Mouse (Mus musculus): ENCODE data around the gene Nat9. TPM values are rescaled to one million over a fixed set of nuclear protein-coding genes. Genes with fewer than 3 reads are reported as not detected.

The Nat9 gene
- polyA plus RNA-seq, 1 experiment from 2014 or later: 13.8 TPM

- no peaks in the 10 kb centered on the region for H3K36me3 ChIP-seq
- no peak overlapping the region for H3K4me2 ChIP-seq
- no peak overlapping the region for H3K4me3 ChIP-seq
- H3K9me3 ChIP-seq: no peaks in the 10 kb centered on the region
- peaks cover 91% of the 10 kb centered on the region for H3K4me1 ChIP-seq
- 0 out of 2 replicates have a peak overlapping the region, but pooled peaks have one; percentile 29 for H3K9ac ChIP-seq
- H3K27ac ChIP-seq (replicated peaks): peak overlapping the region; percentile 58
- WGBS: 41% methylated on average over 14 of the region's 14 CpGs
- H3K27me3 ChIP-seq (replicated peaks): peaks cover 23% of the 10 kb centered on the region; the same call in 1 of the 2 replicates
- ATAC-seq (ENCODE audit: extremely low read depth, insufficient number of reproducible peaks, low FRiP score, low TSS enrichment): no peak
Observed at GRCm38 (mm10) chr11:115226811-115227491, 39.3 kb upstream of the Nat9 start.

- ATAC-seq (ENCODE audit: extremely low read depth, insufficient number of reproducible peaks, low FRiP score, low TSS enrichment): no peak
- 78% methylated on average over 6 of the region's 6 CpGs for WGBS
- Histone ChIP-seq H3K9ac (no peak overlapping the region), H3K9me3 (no peaks in the 10 kb centered on the region), H3K36me3 (no peaks in the 10 kb centered on the region), H3K27ac (replicated peaks) (no peak overlapping the region), H3K4me1 (peaks cover 95% of the 10 kb centered on the region), H3K4me3 (no peak overlapping the region), H3K27me3 (replicated peaks) (0 out of 2 replicates have a peak, but pooled peaks cover 10% of the 10 kb centered on the region), H3K4me2 (no peak overlapping the region)
Observed at GRCm38 (mm10) chr11:115225301-115225700, 37.6 kb upstream of the Nat9 start.

DNA sequence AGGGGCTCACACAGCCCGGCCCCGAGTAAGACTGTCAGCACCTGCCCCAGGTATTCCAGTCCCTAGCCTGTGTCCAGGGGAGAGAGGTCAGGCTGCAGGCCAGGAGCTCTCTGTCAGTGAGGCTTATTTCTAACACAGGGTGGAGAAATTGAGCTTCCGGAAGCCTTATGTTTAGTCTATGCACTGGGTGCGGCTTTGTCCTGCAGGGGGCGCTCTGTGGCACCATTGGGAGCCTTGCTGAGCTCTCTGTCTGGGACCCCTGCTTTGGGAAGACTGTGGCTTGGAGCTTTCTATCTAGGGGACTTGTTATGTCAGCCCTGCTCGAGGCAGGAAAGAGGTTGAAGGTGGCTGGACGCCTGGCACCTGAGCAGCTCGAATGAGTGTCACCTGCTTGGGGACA lies 37.2 kb upstream of the Nat9 start:
- Histone ChIP-seq H3K27ac (replicated peaks) (no peak overlapping the region), H3K9ac (no peak overlapping the region), H3K36me3 (no peaks in the 10 kb centered on the region), H3K9me3 (no peaks in the 10 kb centered on the region), H3K4me3 (no peak overlapping the region), H3K27me3 (replicated peaks) (0 out of 2 replicates have a peak, but pooled peaks cover 8% of the 10 kb centered on the region), H3K4me2 (no peak overlapping the region), H3K4me1 (peaks cover 95% of the 10 kb centered on the region)
- no peak for ATAC-seq (ENCODE audit: extremely low read depth, insufficient number of reproducible peaks, low FRiP score, low TSS enrichment)
- WGBS: 35% methylated on average over 8 of the region's 8 CpGs

- Histone ChIP-seq H3K27me3 (replicated peaks) (0 out of 2 replicates have a peak, but pooled peaks cover 2% of the 10 kb centered on the region), H3K4me2 (0 out of 2 replicates have a peak overlapping the region, but pooled peaks have one; percentile 58), H3K27ac (replicated peaks) (peak overlapping the region; percentile 93), H3K9me3 (no peaks in the 10 kb centered on the region), H3K36me3 (no peaks in the 10 kb centered on the region), H3K9ac (peak overlapping the region; percentile 17), H3K4me1 (peaks cover 95% of the 10 kb centered on the region), H3K4me3 (no peak overlapping the region)
- no peak for ATAC-seq (ENCODE audit: extremely low read depth, insufficient number of reproducible peaks, low FRiP score, low TSS enrichment)
- WGBS: 19% methylated on average over 6 of the region's 6 CpGs
Observed at GRCm38 (mm10) chr11:115223877-115224276, 36.2 kb upstream of the Nat9 start.

DNA sequence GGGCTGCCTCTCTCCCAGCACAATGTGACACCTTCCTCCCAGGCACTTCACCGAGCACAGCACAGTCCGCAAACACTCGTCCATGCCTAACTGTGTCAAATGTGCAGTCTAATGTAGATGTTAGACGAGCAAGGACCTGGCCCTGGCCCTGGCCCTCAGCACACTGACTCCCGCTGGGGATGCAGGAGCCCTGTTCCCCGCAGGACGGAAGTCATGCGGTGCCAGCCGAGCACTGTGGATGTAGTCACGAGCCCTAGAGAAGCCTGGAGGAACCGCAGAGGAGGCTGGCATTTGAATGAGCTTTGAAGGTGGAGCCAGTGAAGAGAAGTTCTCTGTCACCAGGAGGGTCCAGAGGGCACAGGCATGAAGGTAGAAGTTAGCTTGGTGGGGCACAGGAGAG lies 35.8 kb upstream of the Nat9 start:
- no peaks in the 10 kb centered on the region for H3K36me3 ChIP-seq
- H3K9me3 ChIP-seq: no peaks in the 10 kb centered on the region
- H3K9ac ChIP-seq: peak overlapping the region; percentile 17
- WGBS: 41% methylated on average over 11 of the region's 11 CpGs
- peak overlapping the region; percentile 93 for H3K27ac ChIP-seq (replicated peaks)
- ATAC-seq (ENCODE audit: extremely low read depth, insufficient number of reproducible peaks, low FRiP score, low TSS enrichment): no peak
- peak overlapping the region; percentile 58; the same call in 1 of the 2 replicates for H3K4me2 ChIP-seq
- peaks cover 95% of the 10 kb centered on the region for H3K4me1 ChIP-seq
- no peak overlapping the region for H3K4me3 ChIP-seq
- H3K27me3 ChIP-seq (replicated peaks): peaks cover 1% of the 10 kb centered on the region

- peak; percentile 14; the same call in 1 of the 2 replicates for ATAC-seq (ENCODE audit: extremely low read depth, insufficient number of reproducible peaks, low FRiP score, low TSS enrichment)
- H3K9ac ChIP-seq: peak overlapping the region; percentile 17; the same call in 1 of the 2 replicates
- H3K9me3 ChIP-seq: no peaks in the 10 kb centered on the region
- no peaks in the 10 kb centered on the region for H3K36me3 ChIP-seq
- H3K4me3 ChIP-seq: peak overlapping the region; percentile 20; the same call in 1 of the 2 replicates
- 5% methylated on average over 5 of the region's 5 CpGs for WGBS
- peaks cover 6% of the 10 kb centered on the region for H3K27me3 ChIP-seq (replicated peaks)
- H3K27ac ChIP-seq (replicated peaks): peak overlapping the region; percentile 93
- peaks cover 95% of the 10 kb centered on the region for H3K4me1 ChIP-seq
- peak overlapping the region; percentile 58 for H3K4me2 ChIP-seq
Observed at GRCm38 (mm10) chr11:115222570-115222969, 34.9 kb upstream of the Nat9 start.

DNA sequence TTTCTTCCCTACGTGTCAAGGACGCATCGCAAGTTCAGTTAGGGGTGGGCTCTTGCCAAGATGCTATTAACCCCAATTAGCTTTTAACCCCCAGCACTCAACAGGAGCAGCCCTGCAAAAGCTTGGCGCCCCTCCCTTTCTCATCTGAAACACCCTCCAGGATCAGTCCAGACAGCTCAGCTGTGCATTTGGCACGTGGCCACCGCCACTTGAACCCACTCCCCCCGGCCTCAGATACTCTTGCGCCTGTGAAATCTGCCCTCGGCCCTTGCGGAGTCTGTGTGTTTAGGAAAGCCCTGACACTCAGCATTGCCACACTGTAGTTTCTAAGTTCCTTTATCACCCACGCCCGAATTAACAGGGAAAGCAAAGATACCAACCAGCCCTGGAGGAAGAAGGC lies 34.4 kb upstream of the Nat9 start:
- Histone ChIP-seq H3K9me3 (no peaks in the 10 kb centered on the region), H3K27me3 (replicated peaks) (peaks cover 6% of the 10 kb centered on the region), H3K9ac (peak overlapping the region; percentile 17; the same call in 1 of the 2 replicates), H3K27ac (replicated peaks) (peak overlapping the region; percentile 93), H3K4me1 (peaks cover 95% of the 10 kb centered on the region), H3K36me3 (no peaks in the 10 kb centered on the region), H3K4me3 (peak overlapping the region; percentile 20; the same call in 1 of the 2 replicates), H3K4me2 (peak overlapping the region; percentile 58)
- ATAC-seq (ENCODE audit: extremely low read depth, insufficient number of reproducible peaks, low FRiP score, low TSS enrichment): no peak
- WGBS: 13% methylated on average over 12 of the region's 12 CpGs

DNA sequence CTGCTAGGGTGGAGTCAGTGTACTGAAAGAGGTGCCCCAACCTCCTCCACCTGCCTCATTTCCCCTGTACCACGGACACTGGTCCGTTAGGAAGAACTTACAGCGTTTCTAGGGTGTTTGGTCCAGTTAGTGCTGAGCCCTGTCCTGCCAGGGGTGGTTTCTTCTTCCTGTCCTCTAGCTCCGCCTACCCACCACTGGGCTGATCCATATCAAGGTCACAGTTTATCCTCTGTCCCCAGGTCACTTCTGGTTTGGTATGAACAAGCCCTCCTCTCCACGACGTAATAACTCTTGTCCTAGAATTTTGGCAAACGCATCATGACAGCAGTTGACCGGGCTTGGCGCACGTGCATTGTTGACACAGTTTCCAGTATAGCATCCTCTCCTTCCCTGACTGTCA lies 32.0 kb upstream of the Nat9 start:
- no peak overlapping the region for H3K4me2 ChIP-seq
- peaks cover 8% of the 10 kb centered on the region; the same call in 1 of the 2 replicates for H3K36me3 ChIP-seq
- peak overlapping the region; percentile 25; the same call in 1 of the 2 replicates for H3K27ac ChIP-seq (replicated peaks)
- ATAC-seq (ENCODE audit: extremely low read depth, insufficient number of reproducible peaks, low FRiP score, low TSS enrichment): no peak
- WGBS: 83% methylated on average over 10 of the region's 10 CpGs
- H3K4me1 ChIP-seq: peaks cover 81% of the 10 kb centered on the region
- no peaks in the 10 kb centered on the region for H3K9me3 ChIP-seq
- no peak overlapping the region for H3K4me3 ChIP-seq
- no peak overlapping the region for H3K9ac ChIP-seq
- peaks cover 6% of the 10 kb centered on the region for H3K27me3 ChIP-seq (replicated peaks)

DNA sequence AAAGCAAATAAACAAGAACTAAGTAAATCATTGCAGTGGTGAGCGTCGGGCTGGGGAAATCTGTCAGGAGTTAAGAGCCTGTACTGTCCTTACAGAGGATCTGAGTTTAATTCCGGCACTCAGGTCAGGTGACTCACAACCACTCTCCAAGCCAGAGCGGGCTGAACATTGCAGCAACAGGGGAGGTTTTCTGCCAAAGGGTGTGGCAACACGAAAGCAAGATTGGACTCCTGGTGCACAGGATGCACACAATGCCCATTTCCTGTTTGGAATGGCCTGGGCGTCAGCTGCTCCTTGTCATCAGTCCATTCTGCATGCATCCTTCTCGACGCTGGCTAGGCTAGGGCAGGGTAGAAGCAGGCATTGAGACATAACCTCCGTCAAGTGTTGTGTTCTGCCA lies 31.6 kb upstream of the Nat9 start:
- no peak overlapping the region for H3K4me3 ChIP-seq
- WGBS: 31% methylated on average over 9 of the region's 9 CpGs
- H3K36me3 ChIP-seq: peaks cover 8% of the 10 kb centered on the region; the same call in 1 of the 2 replicates
- no peaks in the 10 kb centered on the region for H3K9me3 ChIP-seq
- peak overlapping the region; percentile 50; the same call in 1 of the 2 replicates for H3K9ac ChIP-seq
- H3K27me3 ChIP-seq (replicated peaks): peaks cover 6% of the 10 kb centered on the region
- H3K27ac ChIP-seq (replicated peaks): peak overlapping the region; percentile 25; the same call in 1 of the 2 replicates
- ATAC-seq (ENCODE audit: extremely low read depth, insufficient number of reproducible peaks, low FRiP score, low TSS enrichment): no peak
- no peak overlapping the region for H3K4me2 ChIP-seq
- H3K4me1 ChIP-seq: peaks cover 80% of the 10 kb centered on the region

DNA sequence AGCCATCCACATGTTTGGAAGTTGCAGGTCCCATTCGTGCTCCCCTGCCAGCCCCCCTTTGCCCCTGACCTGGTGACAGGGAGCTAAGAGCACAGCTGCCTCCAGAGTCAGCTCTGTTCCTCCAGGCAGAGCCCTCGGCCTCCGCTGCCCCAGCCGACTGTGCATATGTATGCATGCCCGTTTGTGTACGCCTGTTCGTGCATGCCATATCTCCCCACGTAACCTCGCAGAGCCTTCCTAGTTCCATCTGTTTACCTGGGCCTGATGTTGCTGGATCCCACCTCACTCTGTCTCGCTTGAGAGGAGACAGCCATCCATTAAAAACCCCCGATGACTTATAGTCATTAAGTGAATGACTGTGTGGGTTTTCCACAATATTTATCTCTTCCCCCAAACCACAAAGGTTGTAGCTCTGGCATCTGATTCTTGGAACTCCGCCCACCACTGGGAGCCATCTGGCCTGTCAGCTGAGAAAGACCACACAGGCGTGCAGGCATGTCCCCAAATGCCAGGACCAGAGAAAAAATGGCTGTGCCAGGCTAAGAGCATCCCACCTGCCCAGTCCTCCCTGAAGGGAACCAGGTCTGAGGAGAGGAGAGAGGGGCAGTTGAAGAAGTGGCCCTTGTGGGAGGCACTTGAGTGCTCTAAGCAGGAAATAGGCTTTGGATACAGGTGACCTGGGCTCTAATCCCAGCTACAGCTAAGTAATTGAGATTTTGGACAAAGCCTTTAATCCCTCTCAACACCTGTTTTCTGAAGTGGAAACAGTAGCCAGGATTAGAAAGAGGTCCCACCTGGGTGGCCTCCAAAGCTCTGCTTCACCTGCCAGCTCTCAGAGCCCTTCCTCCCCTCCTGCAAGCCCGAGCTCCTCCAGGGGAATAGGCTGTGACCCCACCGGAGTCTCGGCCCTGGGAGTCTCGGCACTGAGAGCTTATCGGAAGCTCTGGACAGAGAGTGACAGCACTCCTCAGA lies 30.1 kb upstream of the Nat9 start:
- Histone ChIP-seq H3K4me1 (peaks cover 64% of the 10 kb centered on the region), H3K9me3 (no peaks in the 10 kb centered on the region), H3K27ac (replicated peaks) (0 out of 2 replicates have a peak overlapping the region, but pooled peaks have one; percentile 4), H3K9ac (peak overlapping the region; percentile 37; the same call in 1 of the 2 replicates), H3K4me3 (no peak overlapping the region), H3K4me2 (no peak overlapping the region), H3K36me3 (peaks cover 8% of the 10 kb centered on the region; the same call in 1 of the 2 replicates), H3K27me3 (replicated peaks) (peaks cover 15% of the 10 kb centered on the region)
- WGBS: 56% methylated on average over 18 of the region's 18 CpGs
- ATAC-seq (ENCODE audit: extremely low read depth, insufficient number of reproducible peaks, low FRiP score, low TSS enrichment): no peak

GRCm38 (mm10) chr11:115215123-115215522 lies 27.5 kb upstream of the Nat9 start:
- 0 out of 2 replicates have a peak, but pooled peaks have one; percentile 6 for ATAC-seq (ENCODE audit: extremely low read depth, insufficient number of reproducible peaks, low FRiP score, low TSS enrichment)

More at GRCm38 (mm10) chr11:115215123-115215522, 27.5 kb upstream of the Nat9 start:
- peak overlapping the region; percentile 44; the same call in 1 of the 2 replicates for H3K9ac ChIP-seq
- peaks cover 25% of the 10 kb centered on the region for H3K27me3 ChIP-seq (replicated peaks)
- 34% methylated on average over 5 of the region's 5 CpGs for whole genome bisulfite sequencing
- peak overlapping the region; percentile 70 for H3K27ac ChIP-seq (replicated peaks)
- peaks cover 52% of the 10 kb centered on the region for H3K4me1 ChIP-seq
- H3K36me3 ChIP-seq: peaks cover 8% of the 10 kb centered on the region; the same call in 1 of the 2 replicates
- no peak overlapping the region; the same call in 1 of the 2 replicates for H3K4me2 ChIP-seq
- no peak overlapping the region for H3K4me3 ChIP-seq
- no peaks in the 10 kb centered on the region for H3K9me3 ChIP-seq

All from heart, embryonic 13.5 days (tissue).